Mouse (Mus musculus): ENCODE results near the gene Prlh. TPM values are rescaled to one million over a fixed set of nuclear protein-coding genes. Genes with fewer than 3 reads are reported as not detected.

Gene Prlh
- total and polyA plus RNA-seq, 3 experiments: not detected

GRCm38 (mm10) chr1:90909631-90910152 lies 43.2 kb upstream of the Prlh start:
- intact Hi-C loops (cut with DNase I): no loop called here
- Histone ChIP-seq H3K79me2 (replicated peaks; ENCODE audit: control insufficient read depth, insufficient read depth, low read length) (no peaks in the 10 kb centered on the region), H3K36me3 (ENCODE audit: control insufficient read depth, insufficient read depth, low read length) (no peaks in the 10 kb centered on the region), H3K27ac (peak overlapping the region; percentile 36; the same call in 1 of the 2 replicates), H3K27me3 (ENCODE audit: control insufficient read depth, insufficient read depth, low read length) (peaks cover under 1% of the 10 kb centered on the region; the same call in 1 of the 2 replicates), H3K4me1 (ENCODE audit: control insufficient read depth, insufficient read depth, low read length) (no peaks in the 10 kb centered on the region; the same call in 1 of the 2 replicates), H3K9ac (ENCODE audit: low read depth, low read length) (0 out of 2 replicates have a peak overlapping the region, but pooled peaks have one; percentile 3), H3K4me3 (peak overlapping the region; percentile 35)
- TF ChIP-seq POLR2A (IDR thresholded peaks at IDR 0.05; ENCODE audit: insufficient read depth, low read depth, low read length): no peak
- TF ChIP-seq CTCF (IDR thresholded peaks at IDR 0.05): peak; percentile 65
- no peak for TF ChIP-seq EP300 (IDR thresholded peaks at IDR 0.05; ENCODE audit: insufficient read depth, low read depth, low read length)
- WGBS: 15% methylated on average over 17 of the region's 17 CpGs
- peak; percentile 72 to 77 for DNase-seq

GRCm38 (mm10) chr1:90913231-90913630 lies 39.7 kb upstream of the Prlh start:
- Histone ChIP-seq H3K79me2 (replicated peaks; ENCODE audit: control insufficient read depth, insufficient read depth, low read length) (no peaks in the 10 kb centered on the region), H3K4me1 (ENCODE audit: control insufficient read depth, insufficient read depth, low read length) (peaks cover 3% of the 10 kb centered on the region), H3K4me3 (no peak overlapping the region), H3K36me3 (ENCODE audit: control insufficient read depth, insufficient read depth, low read length) (no peaks in the 10 kb centered on the region), H3K9ac (ENCODE audit: low read depth, low read length) (no peak overlapping the region), H3K27me3 (ENCODE audit: control insufficient read depth, insufficient read depth, low read length) (peaks cover 2% of the 10 kb centered on the region; the same call in 1 of the 2 replicates), H3K27ac (no peak overlapping the region)
- 85% methylated on average over 6 of the region's 6 CpGs for WGBS
- TF ChIP-seq CTCF (IDR thresholded peaks at IDR 0.05): no peak
- no peak for TF ChIP-seq POLR2A (IDR thresholded peaks at IDR 0.05; ENCODE audit: insufficient read depth, low read depth, low read length)
- no peak for TF ChIP-seq EP300 (IDR thresholded peaks at IDR 0.05; ENCODE audit: insufficient read depth, low read depth, low read length)
- no peak for DNase-seq
- intact Hi-C loops (cut with DNase I): no loop called here

GRCm38 (mm10) chr1:90914948-90915569 lies 37.8 kb upstream of the Prlh start, which contains the start of gene Mlph:
Gene Mlph, plus strand, starts transcription at chr1:90915085.
- H3K4me3 ChIP-seq: 0 out of 2 replicates have a peak within 1 kb of the TSS, but pooled peaks have one; percentile 4
- H3K79me2 ChIP-seq (replicated peaks; ENCODE audit: control insufficient read depth, insufficient read depth, low read length): no peaks in the 10 kb centered on the region
- 13% methylated on average over 18 of the region's 18 CpGs for WGBS
- H3K9ac ChIP-seq (ENCODE audit: low read depth, low read length): peak within 1 kb of the TSS; percentile 62
- H3K4me1 ChIP-seq (ENCODE audit: control insufficient read depth, insufficient read depth, low read length): peaks cover 3% of the 10 kb centered on the region
- H3K27me3 ChIP-seq (ENCODE audit: control insufficient read depth, insufficient read depth, low read length): peaks cover 2% of the 10 kb centered on the region; the same call in 1 of the 2 replicates
- TF ChIP-seq CTCF (IDR thresholded peaks at IDR 0.05): no peak
- TF ChIP-seq POLR2A (IDR thresholded peaks at IDR 0.05; ENCODE audit: insufficient read depth, low read depth, low read length): no peak
- TF ChIP-seq EP300 (IDR thresholded peaks at IDR 0.05; ENCODE audit: insufficient read depth, low read depth, low read length): no peak
- intact Hi-C loops (cut with DNase I): no loop called here
- peak; percentile 51 to 55 for DNase-seq
- H3K27ac ChIP-seq: no peak within 1 kb of the TSS
- no peaks in the 10 kb centered on the region for H3K36me3 ChIP-seq (ENCODE audit: control insufficient read depth, insufficient read depth, low read length)

GRCm38 (mm10) chr1:90917509-90917908 lies 35.4 kb upstream of the Prlh start:
- Histone ChIP-seq H3K9ac (ENCODE audit: low read depth, low read length) (no peak overlapping the region), H3K27me3 (ENCODE audit: control insufficient read depth, insufficient read depth, low read length) (peaks cover 2% of the 10 kb centered on the region; the same call in 1 of the 2 replicates), H3K4me1 (ENCODE audit: control insufficient read depth, insufficient read depth, low read length) (peaks cover 3% of the 10 kb centered on the region), H3K27ac (no peak overlapping the region), H3K79me2 (replicated peaks; ENCODE audit: control insufficient read depth, insufficient read depth, low read length) (no peaks in the 10 kb centered on the region), H3K36me3 (ENCODE audit: control insufficient read depth, insufficient read depth, low read length) (no peaks in the 10 kb centered on the region), H3K4me3 (no peak overlapping the region)
- DNase-seq: no peak
- TF ChIP-seq EP300 (IDR thresholded peaks at IDR 0.05; ENCODE audit: insufficient read depth, low read depth, low read length) (no peak), CTCF (IDR thresholded peaks at IDR 0.05) (no peak), POLR2A (IDR thresholded peaks at IDR 0.05; ENCODE audit: insufficient read depth, low read depth, low read length) (no peak)
- WGBS: 47% methylated on average over 6 of the region's 6 CpGs
- intact Hi-C loops (cut with DNase I): no loop called here

- no peaks in the 10 kb centered on the region for H3K36me3 ChIP-seq (ENCODE audit: control insufficient read depth, insufficient read depth, low read length)
- intact Hi-C loops (cut with DNase I): no loop called here
- no peaks in the 10 kb centered on the region for H3K79me2 ChIP-seq (replicated peaks; ENCODE audit: control insufficient read depth, insufficient read depth, low read length)
- no peak overlapping the region for H3K27ac ChIP-seq
- no peaks in the 10 kb centered on the region for H3K4me1 ChIP-seq (ENCODE audit: control insufficient read depth, insufficient read depth, low read length)
- no peak overlapping the region for H3K9ac ChIP-seq (ENCODE audit: low read depth, low read length)
- no peak for DNase-seq
- H3K27me3 ChIP-seq (ENCODE audit: control insufficient read depth, insufficient read depth, low read length): no peaks in the 10 kb centered on the region
- no peak overlapping the region for H3K4me3 ChIP-seq
- WGBS: 87% methylated on average over 9 of the region's 9 CpGs
- TF ChIP-seq EP300 (IDR thresholded peaks at IDR 0.05; ENCODE audit: insufficient read depth, low read depth, low read length): no peak
- TF ChIP-seq CTCF (IDR thresholded peaks at IDR 0.05): no peak
- no peak for TF ChIP-seq POLR2A (IDR thresholded peaks at IDR 0.05; ENCODE audit: insufficient read depth, low read depth, low read length)
Observed at GRCm38 (mm10) chr1:90921687-90922086, 31.2 kb upstream of the Prlh start.

GRCm38 (mm10) chr1:90926030-90926429 lies 26.9 kb upstream of the Prlh start:
- Histone ChIP-seq H3K9ac (ENCODE audit: low read depth, low read length) (no peak overlapping the region), H3K27ac (no peak overlapping the region), H3K4me1 (ENCODE audit: control insufficient read depth, insufficient read depth, low read length) (no peaks in the 10 kb centered on the region), H3K79me2 (replicated peaks; ENCODE audit: control insufficient read depth, insufficient read depth, low read length) (no peaks in the 10 kb centered on the region), H3K27me3 (ENCODE audit: control insufficient read depth, insufficient read depth, low read length) (no peaks in the 10 kb centered on the region), H3K4me3 (no peak overlapping the region), H3K36me3 (ENCODE audit: control insufficient read depth, insufficient read depth, low read length) (no peaks in the 10 kb centered on the region)
- intact Hi-C loops (cut with DNase I): no loop called here
- DNase-seq: no peak
- TF ChIP-seq POLR2A (IDR thresholded peaks at IDR 0.05; ENCODE audit: insufficient read depth, low read depth, low read length) (no peak), CTCF (IDR thresholded peaks at IDR 0.05) (no peak), EP300 (IDR thresholded peaks at IDR 0.05; ENCODE audit: insufficient read depth, low read depth, low read length) (no peak)
- 34% methylated on average over 4 of the region's 4 CpGs for WGBS
